Mouse (Mus musculus) lung, embryonic 14.5 days (tissue): ENCODE measurements around the gene Arl9. TPM values are rescaled to one million over a fixed set of nuclear protein-coding genes. Genes with fewer than 3 reads are reported as not detected.
"Not testable (repeated sequence)": the region's sequence is repeated elsewhere in the genome, so short reads cannot be mapped to it uniquely, and the experiment has no call there.

Experiments
- ATAC-seq: fragments of 200-750 bp; cut with Nextera tagmentation; 2 replicates; pipeline ENCODE4 v1.8.0; 2017; ENCODE audit warnings: mild to moderate bottlenecking, moderate TSS enrichment, moderate library complexity; ENCODE audit not compliant: insufficient read depth
- DNase-seq: peaks from one replicate; pipeline ENCODE4 v3.0.0-alpha.2; 2015
- H3K27ac ChIP-seq: fragments of 300-500 bp; sonication (generic); 2 replicates; pipeline ENCODE4 v1.5.1; 2014; ENCODE audit warnings: low read depth, mild to moderate bottlenecking, moderate library complexity
- H3K27me3 ChIP-seq: fragments of 300-500 bp; sonication (generic); 2 replicates; pipeline ENCODE4 v1.6.1; 2014; ENCODE audit warnings: low read length, control low read depth; ENCODE audit not compliant: insufficient read depth
- H3K36me3 ChIP-seq: fragments of 300-500 bp; sonication (generic); 2 replicates; pipeline ENCODE4 v1.6.1; 2014; ENCODE audit warnings: control low read depth; ENCODE audit not compliant: insufficient read depth
- H3K4me1 ChIP-seq: fragments of 300-500 bp; sonication (generic); 2 replicates; pipeline ENCODE4 v1.6.1; 2014; ENCODE audit warnings: antibody characterized with exemption, control low read depth; ENCODE audit not compliant: insufficient read depth
- H3K4me2 ChIP-seq: fragments of 300-500 bp; sonication (generic); 2 replicates; pipeline ENCODE4 v1.6.1; 2014; ENCODE audit warnings: mild to moderate bottlenecking
- H3K4me3 ChIP-seq: fragments of 300-500 bp; sonication (generic); 2 replicates; pipeline ENCODE4 v1.5.1; 2014; ENCODE audit warnings: low read depth, low read length
- H3K9ac ChIP-seq: fragments of 300-500 bp; sonication (generic); 2 replicates; pipeline ENCODE4 v1.6.1; 2014
- H3K9me3 ChIP-seq: fragments of 300-500 bp; sonication (generic); 2 replicates; pipeline ENCODE4 v1.6.1; 2016; ENCODE audit warnings: low read depth, low read length, control low read depth
- CTCF ChIP-seq: IDR thresholded peaks from 2 replicates; pipeline ENCODE4 v1.5.1; 2016; ENCODE audit warnings: antibody characterized with exemption, low read depth
- WGBS: fragments of 180-500 bp; shearing (Covaris S2); extraction: QIAGEN DNeasy Blood & Tissue Kit; methylation state at CpG from one replicate; pipeline ENCODE4 v1.1.7; 2014; 5-methylcytosine and 5-hydroxymethylcytosine counted together
- polyA plus RNA-seq: library from polyadenylated mRNA; unstranded; fragments of >200 nt; fragmentation: Nextera tagmentation; extraction: Ambion mirVana; gene quantifications from 2 replicates; pipeline ENCODE4 v1.2.1, GENCODE M21; 2014

The Arl9 gene
- polyA plus RNA-seq, 1 experiment from 2014 or later: 0.38 TPM

DNA sequence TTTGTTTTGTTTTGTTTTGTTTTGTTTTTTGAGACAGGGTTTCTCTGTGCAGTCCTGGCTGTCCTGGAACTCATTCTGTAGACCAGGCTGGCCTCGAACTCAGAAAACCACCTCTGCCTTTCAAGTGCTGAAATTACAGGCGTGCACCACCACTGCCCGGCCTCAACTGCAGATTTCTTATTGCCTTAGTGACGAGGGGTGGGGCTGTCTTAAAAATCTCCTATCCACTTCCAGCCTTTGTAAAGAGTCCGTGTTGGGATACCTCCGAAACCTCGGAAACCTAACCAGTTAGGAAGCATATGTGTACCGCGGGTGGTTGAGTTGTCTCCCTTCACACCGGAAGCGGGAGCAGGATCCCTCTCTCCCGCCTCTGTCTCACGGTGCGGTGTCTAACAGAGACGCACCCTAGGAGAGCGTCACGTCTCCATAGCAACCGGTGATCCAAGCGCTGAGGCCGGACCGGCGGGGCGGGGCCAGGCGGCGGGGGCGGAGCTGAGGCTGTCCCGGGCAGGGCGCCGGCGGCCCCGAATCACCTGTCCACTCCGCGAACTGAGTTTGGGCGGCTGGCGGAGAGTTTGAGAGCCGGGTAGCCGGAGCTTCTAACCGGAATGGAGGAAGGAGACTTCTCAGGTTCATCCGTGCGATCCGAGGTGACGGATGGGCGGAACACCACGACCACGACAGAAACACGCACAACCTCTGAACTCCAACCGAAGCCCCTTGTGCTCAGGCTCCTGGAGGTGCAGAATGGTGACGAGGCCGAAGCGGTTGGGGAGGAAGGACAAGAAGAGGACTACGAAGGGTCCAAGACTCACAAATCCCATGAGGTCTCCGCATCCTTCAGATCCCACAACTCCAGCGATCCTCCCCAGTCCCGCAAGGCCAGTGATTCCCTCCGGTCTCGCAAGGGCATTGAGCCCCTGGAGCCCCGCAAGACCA lies 12.0 kb downstream of the Arl9 start, which contains the start of gene Thegl:
TSS of gene Thegl (plus strand) at position 480 of the 939 bp plus-strand sequence.
- 14% methylated on average over 57 of the region's 57 CpGs for WGBS
- H3K9ac ChIP-seq: peak within 1 kb of the TSS; percentile 3

DNA sequence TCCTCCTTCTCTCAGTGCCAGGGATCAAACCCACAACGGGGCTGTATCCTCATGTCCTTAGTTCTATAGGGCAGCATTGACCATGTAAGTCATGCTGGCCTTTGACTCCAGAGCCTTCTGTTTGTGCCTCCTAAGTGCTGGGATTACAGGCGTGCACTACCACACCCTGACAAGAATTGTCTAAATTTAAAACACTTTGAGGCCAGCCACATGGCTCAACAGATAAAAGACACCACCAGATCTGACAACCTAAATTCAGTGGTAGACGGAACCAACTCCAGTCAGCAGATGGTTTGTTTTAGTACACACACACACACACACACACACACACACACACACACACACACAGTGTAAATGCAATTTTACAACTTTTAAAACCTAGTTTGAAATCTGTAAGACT lies 24.2 kb downstream of the Arl9 start:
- no peak for TF ChIP-seq CTCF
- WGBS: 74% methylated on average over 3 of the region's 3 CpGs
- no peaks in the 10 kb centered on the region for H3K27me3 ChIP-seq
- H3K4me1 ChIP-seq: no peaks in the 10 kb centered on the region
- H3K36me3 ChIP-seq: no peaks in the 10 kb centered on the region
- no peak overlapping the region for H3K27ac ChIP-seq
- no peaks in the 10 kb centered on the region for H3K9me3 ChIP-seq
- H3K4me3 ChIP-seq: no peak overlapping the region
- ATAC-seq (no peak), DNase-seq (no peak)
- no peak overlapping the region for H3K9ac ChIP-seq
- H3K4me2 ChIP-seq: no peak overlapping the region

More for the DNA sequence above, 12.0 kb downstream of the Arl9 start, which contains the start of gene Thegl:
- Histone ChIP-seq H3K36me3 (no peaks in the 10 kb centered on the region), H3K27ac (no peak within 1 kb of the TSS), H3K27me3 (no peaks in the 10 kb centered on the region), H3K4me1 (no peaks in the 10 kb centered on the region), H3K4me3 (peak within 1 kb of the TSS; percentile 46), H3K4me2 (peak within 1 kb of the TSS; percentile 80), H3K9me3 (no peaks in the 10 kb centered on the region)
- peak; percentile 91 for DNase-seq
- TF ChIP-seq CTCF: no peak
- ATAC-seq: peak; percentile 98

DNA sequence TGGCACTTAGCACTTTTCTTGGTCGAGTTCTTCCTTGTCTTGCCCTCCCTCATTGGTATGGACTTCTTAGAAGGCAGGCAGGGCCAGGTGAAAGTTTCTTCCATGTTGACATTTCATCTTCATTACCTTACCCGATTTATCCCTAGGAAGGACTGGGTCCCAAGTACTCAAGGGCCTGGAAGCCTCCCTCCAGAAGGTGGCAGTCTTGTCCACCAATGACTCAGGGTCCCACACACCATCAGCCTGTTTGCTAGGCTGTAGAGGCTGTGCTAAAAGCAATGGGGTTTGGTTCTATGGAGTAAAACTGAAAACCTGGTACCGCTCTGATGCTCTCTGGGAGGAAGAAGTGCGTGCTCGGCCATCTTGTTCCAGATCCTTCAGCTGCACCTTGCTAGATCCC lies 25.9 kb downstream of the Arl9 start:
- H3K4me1 ChIP-seq: no peaks in the 10 kb centered on the region
- no peaks in the 10 kb centered on the region for H3K27me3 ChIP-seq
- no peak overlapping the region for H3K4me2 ChIP-seq
- no peaks in the 10 kb centered on the region for H3K9me3 ChIP-seq
- ATAC-seq (no peak), DNase-seq (peak; percentile 70)
- H3K27ac ChIP-seq: no peak overlapping the region
- no peak overlapping the region for H3K9ac ChIP-seq
- no peaks in the 10 kb centered on the region for H3K36me3 ChIP-seq
- TF ChIP-seq CTCF: peak; percentile 61
- WGBS: 70% methylated on average over 5 of the region's 5 CpGs
- H3K4me3 ChIP-seq: no peak overlapping the region

DNA sequence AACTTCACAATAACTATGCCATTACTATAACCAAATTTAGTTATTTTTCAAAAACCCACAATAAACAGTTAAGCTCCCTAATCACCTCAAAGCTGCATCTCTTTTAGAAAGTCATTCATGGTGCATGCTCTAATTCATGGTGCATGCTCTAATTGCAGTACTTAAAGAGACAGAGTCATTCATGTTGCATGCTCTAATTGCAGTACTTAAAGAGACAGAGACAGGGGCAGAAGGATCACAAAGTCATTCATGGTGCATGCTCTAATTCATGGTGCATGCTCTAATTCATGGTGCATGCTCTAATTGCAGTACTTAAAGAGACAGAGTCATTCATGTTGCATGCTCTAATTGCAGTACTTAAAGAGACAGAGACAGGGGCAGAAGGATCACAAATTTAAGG lies 31.2 kb downstream of the Arl9 start:
- H3K4me1 ChIP-seq, H3K4me3 ChIP-seq, H3K27me3 ChIP-seq, ATAC-seq, H3K27ac ChIP-seq, DNase-seq, H3K9me3 ChIP-seq, H3K36me3 ChIP-seq, H3K4me2 ChIP-seq, H3K9ac ChIP-seq: not testable (repeated sequence)

DNA sequence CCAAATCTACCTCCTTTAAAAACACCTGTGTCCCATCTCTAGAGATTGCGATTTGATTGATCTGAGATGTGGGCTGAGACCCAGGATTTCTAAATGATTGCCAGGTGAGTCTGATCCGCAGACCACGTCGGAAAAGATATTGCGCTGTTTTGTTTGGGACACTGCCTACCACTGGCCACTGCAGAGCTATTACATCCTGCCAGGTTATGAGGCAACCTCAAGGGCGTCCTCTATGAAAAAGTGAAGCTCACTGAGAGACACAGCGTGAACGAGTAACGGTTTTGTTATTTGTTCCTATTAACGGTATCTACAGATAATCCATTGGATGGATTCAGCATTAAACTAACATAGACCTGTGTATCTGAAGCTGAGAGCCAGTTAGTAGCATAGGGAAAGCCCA lies 34.6 kb downstream of the Arl9 start:
- H3K9ac ChIP-seq: no peak overlapping the region
- H3K4me3 ChIP-seq: no peak overlapping the region
- H3K27me3 ChIP-seq: no peaks in the 10 kb centered on the region
- H3K27ac ChIP-seq: no peak overlapping the region
- no peak overlapping the region for H3K4me2 ChIP-seq
- no peaks in the 10 kb centered on the region for H3K4me1 ChIP-seq
- DNase-seq (no peak), ATAC-seq (no peak)
- no peaks in the 10 kb centered on the region for H3K9me3 ChIP-seq
- 87% methylated on average over 10 of the region's 10 CpGs for whole genome bisulfite sequencing
- no peak for TF ChIP-seq CTCF
- H3K36me3 ChIP-seq: no peaks in the 10 kb centered on the region

DNA sequence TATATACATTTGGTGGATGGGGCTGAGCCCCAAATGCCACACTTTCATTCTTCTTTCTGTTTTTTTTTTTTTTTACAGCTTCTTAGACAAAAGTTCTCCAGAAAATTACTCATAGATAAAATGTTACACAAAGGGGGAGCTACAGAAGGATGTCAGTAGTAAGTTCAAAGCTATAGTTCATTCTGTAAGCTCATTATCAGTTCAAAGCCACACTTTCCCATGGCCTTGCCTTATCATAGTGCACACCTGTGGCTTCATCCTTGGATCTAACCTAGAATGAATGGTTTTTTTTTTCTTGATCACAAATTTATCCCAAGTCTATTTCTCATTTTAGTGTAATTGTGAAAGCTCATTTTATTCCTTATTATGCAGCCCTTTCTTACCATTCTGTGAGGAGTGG lies 35.5 kb downstream of the Arl9 start:
- DNase-seq (no peak), ATAC-seq (no peak)
- no peaks in the 10 kb centered on the region for H3K9me3 ChIP-seq
- H3K27ac ChIP-seq: no peak overlapping the region
- no peaks in the 10 kb centered on the region for H3K4me1 ChIP-seq
- no peak overlapping the region for H3K4me3 ChIP-seq
- TF ChIP-seq CTCF: no peak
- H3K27me3 ChIP-seq: no peaks in the 10 kb centered on the region
- H3K4me2 ChIP-seq: no peak overlapping the region
- H3K9ac ChIP-seq: no peak overlapping the region
- H3K36me3 ChIP-seq: no peaks in the 10 kb centered on the region

DNA sequence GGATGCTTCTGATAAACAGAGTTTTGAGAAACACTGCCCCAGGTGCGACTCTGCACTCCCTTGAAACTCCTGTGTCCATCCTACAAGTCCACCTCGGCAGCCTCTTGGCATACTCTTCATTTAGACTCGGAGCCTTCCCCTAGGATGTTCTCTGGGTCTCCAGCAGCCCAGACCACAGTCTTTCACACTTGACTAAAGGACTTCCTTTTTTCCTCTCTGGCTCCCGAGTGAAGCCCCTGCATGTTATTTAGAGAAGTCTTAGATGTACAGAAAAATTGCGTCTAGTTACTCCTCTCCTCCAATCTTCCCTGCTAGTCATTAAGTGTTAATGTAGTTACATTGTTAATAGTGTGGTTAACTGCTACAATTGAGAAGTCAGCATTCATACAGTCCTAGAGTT lies 40.5 kb downstream of the Arl9 start:
- WGBS: 63% methylated on average over 5 of the region's 5 CpGs
- no peak for DNase-seq
- no peak overlapping the region for H3K9ac ChIP-seq
- no peak overlapping the region for H3K4me2 ChIP-seq
- H3K4me1 ChIP-seq: no peaks in the 10 kb centered on the region
- H3K27ac ChIP-seq: no peak overlapping the region
- no peaks in the 10 kb centered on the region for H3K36me3 ChIP-seq
- no peaks in the 10 kb centered on the region for H3K27me3 ChIP-seq
- H3K9me3 ChIP-seq: no peaks in the 10 kb centered on the region
- no peak for TF ChIP-seq CTCF
- no peak overlapping the region for H3K4me3 ChIP-seq
- no peak for ATAC-seq
